Mouse (Mus musculus) CH12.LX (cell line): ENCODE data around the gene Thrap3. TPM values are rescaled to one million over a fixed set of nuclear protein-coding genes. Genes with fewer than 3 reads are reported as not detected.

Experiments
- polyA plus RNA-seq: library from polyadenylated mRNA; unstranded; fragments of >175 nt; gene quantifications from 2 replicates; pipeline ENCODE4 v1.2.1, GENCODE M21; 2012; ENCODE audit warnings: low read depth; ENCODE audit not compliant: insufficient read length
- total RNA-seq, 2 experiments: library from RNA; depleted of rRNA; stranded (reverse); fragments of 300-350 nt in 1 of 2; fragments of >200 nt in 1 of 2; gene quantifications; 2 replicates each; pipeline ENCODE4 v1.2.3; 2012 to 2014

The Thrap3 gene
- total and polyA plus RNA-seq, 3 experiments = 140 to 327 (median 183) TPM

Other genes with a start within 250 kb of the Thrap3 start
- not detected in 2 replicates for gene Csf3r, start 178.2 kb downstream of the Thrap3 start, total RNA-seq (2012; rRNA removed)
- gene Csf3r, start 178.2 kb downstream of the Thrap3 start, total RNA-seq (2014; rRNA removed) = not detected in 2 replicates
- not detected in 2 replicates for gene Csf3r, start 178.2 kb downstream of the Thrap3 start, polyA plus RNA-seq
- gene Mrps15, start 155.8 kb downstream of the Thrap3 start, total RNA-seq (2012; rRNA removed) = 89.6 and 91.3 TPM in 2 replicates
- 99.6 and 102 TPM in 2 replicates for gene Mrps15, start 155.8 kb downstream of the Thrap3 start, total RNA-seq (2014; rRNA removed)
- gene Mrps15, start 155.8 kb downstream of the Thrap3 start, polyA plus RNA-seq = 101 and 113 TPM in 2 replicates
- gene Oscp1, start 144.2 kb downstream of the Thrap3 start, total RNA-seq (2012; rRNA removed) = 6.7 and 8.3 TPM in 2 replicates
- 3.9 and 5.8 TPM in 2 replicates for gene Oscp1, start 144.2 kb downstream of the Thrap3 start, total RNA-seq (2014; rRNA removed)
- gene Oscp1, start 144.2 kb downstream of the Thrap3 start, polyA plus RNA-seq = 5.0 and 6.0 TPM in 2 replicates
- gene Lsm10, start 106.1 kb downstream of the Thrap3 start, total RNA-seq (2012; rRNA removed) = 48.4 and 52.1 TPM in 2 replicates
- gene Lsm10, start 106.1 kb downstream of the Thrap3 start, total RNA-seq (2014; rRNA removed) = 54.1 and 63.9 TPM in 2 replicates
- 38.1 and 49.2 TPM in 2 replicates for gene Lsm10, start 106.1 kb downstream of the Thrap3 start, polyA plus RNA-seq
- 12.0 and 16.4 TPM in 2 replicates for gene Stk40, start 98.8 kb downstream of the Thrap3 start, total RNA-seq (2012; rRNA removed)
- 6.4 and 8.6 TPM in 2 replicates for gene Stk40, start 98.8 kb downstream of the Thrap3 start, total RNA-seq (2014; rRNA removed)
- gene Stk40, start 98.8 kb downstream of the Thrap3 start, polyA plus RNA-seq = 30.4 and 33.0 TPM in 2 replicates
- gene Eva1b, start 55.0 kb downstream of the Thrap3 start, total RNA-seq (2012; rRNA removed) = 3.5 and 4.3 TPM in 2 replicates
- 0.97 and 1.3 TPM in 2 replicates for gene Eva1b, start 55.0 kb downstream of the Thrap3 start, total RNA-seq (2014; rRNA removed)
- 0.93 and 1.3 TPM in 2 replicates for gene Eva1b, start 55.0 kb downstream of the Thrap3 start, polyA plus RNA-seq
- 0.21 and 0.25 TPM in 2 replicates for gene Sh3d21, start 39.3 kb downstream of the Thrap3 start, total RNA-seq (2012; rRNA removed)
- 0.35 and 0.36 TPM in 2 replicates for gene Sh3d21, start 39.3 kb downstream of the Thrap3 start, total RNA-seq (2014; rRNA removed)
- 0.46 and 0.52 TPM in 2 replicates for gene Sh3d21, start 39.3 kb downstream of the Thrap3 start, polyA plus RNA-seq
- gene Map7d1, start 53.6 kb upstream of the Thrap3 start, total RNA-seq (2012; rRNA removed) = 17.9 and 20.8 TPM in 2 replicates
- gene Map7d1, start 53.6 kb upstream of the Thrap3 start, total RNA-seq (2014; rRNA removed) = 12.5 and 12.8 TPM in 2 replicates
- 62.2 and 72.2 TPM in 2 replicates for gene Map7d1, start 53.6 kb upstream of the Thrap3 start, polyA plus RNA-seq
- 72.7 and 81.1 TPM in 2 replicates for gene Trappc3, start 59.6 kb upstream of the Thrap3 start, total RNA-seq (2012; rRNA removed)
- gene Trappc3, start 59.6 kb upstream of the Thrap3 start, total RNA-seq (2014; rRNA removed) = 94.8 and 100 TPM in 2 replicates
- gene Trappc3, start 59.6 kb upstream of the Thrap3 start, polyA plus RNA-seq = 73.0 and 74.1 TPM in 2 replicates
- gene Col8a2, start 84.0 kb upstream of the Thrap3 start, total RNA-seq (2012; rRNA removed) = not detected in 2 replicates
- gene Col8a2, start 84.0 kb upstream of the Thrap3 start, total RNA-seq (2014; rRNA removed) = not detected in 2 replicates
- not detected in 2 replicates for gene Col8a2, start 84.0 kb upstream of the Thrap3 start, polyA plus RNA-seq
- gene Adprhl2, start 118.9 kb upstream of the Thrap3 start, total RNA-seq (2012; rRNA removed) = 68.5 and 74.0 TPM in 2 replicates
- 57.3 and 59.7 TPM in 2 replicates for gene Adprhl2, start 118.9 kb upstream of the Thrap3 start, total RNA-seq (2014; rRNA removed)
- gene Adprhl2, start 118.9 kb upstream of the Thrap3 start, polyA plus RNA-seq = 52.0 and 62.4 TPM in 2 replicates
- gene Tekt2, start 122.9 kb upstream of the Thrap3 start, total RNA-seq (2012; rRNA removed) = 0.08 and 0.13 TPM in 2 replicates
- gene Tekt2, start 122.9 kb upstream of the Thrap3 start, total RNA-seq (2014; rRNA removed) = not detected in 2 replicates
- gene Tekt2, start 122.9 kb upstream of the Thrap3 start, polyA plus RNA-seq = 0.24 and 0.64 TPM in 2 replicates
- 6.7 and 6.9 TPM in 2 replicates for gene Ago3, start 226.8 kb upstream of the Thrap3 start, total RNA-seq (2012; rRNA removed)
- gene Ago3, start 226.8 kb upstream of the Thrap3 start, total RNA-seq (2014; rRNA removed) = 4.6 and 5.3 TPM in 2 replicates
- 3.8 and 5.3 TPM in 2 replicates for gene Ago3, start 226.8 kb upstream of the Thrap3 start, polyA plus RNA-seq